Mouse (Mus musculus) embryonic facial prominence, embryonic 11.5 days (tissue): Measurements from ENCODE around the gene BC051142. TPM values are rescaled to one million over a fixed set of nuclear protein-coding genes. Genes with fewer than 3 reads are reported as not detected.
A peak's percentile ranks its signal among the peaks of the same experiment; 100 is the strongest.

Source experiments
- ATAC-seq: fragments of 200-750 bp; cut with Nextera tagmentation; replicated peaks from 2 replicates; pipeline ENCODE4 v1.8.0; 2017; ENCODE audit warnings: low read depth; ENCODE audit not compliant: insufficient number of reproducible peaks, low FRiP score, low TSS enrichment
- DNase-seq: peaks from one replicate; pipeline ENCODE4 v3.0.0-alpha.2; 2015; ENCODE audit warnings: low spot score
- H3K27ac ChIP-seq: fragments of 300-500 bp; sonication (generic); replicated peaks from 2 replicates; pipeline ENCODE4 v1.5.1; 2014; ENCODE audit warnings: mild to moderate bottlenecking, low read depth, low read length, control low read depth
- H3K27me3 ChIP-seq: fragments of 300-500 bp; sonication (generic); 2 replicates; pipeline ENCODE4 v1.6.1; 2014; ENCODE audit warnings: mild to moderate bottlenecking, low read length, moderate library complexity, mixed read lengths; ENCODE audit not compliant: control insufficient read depth, insufficient read depth
- H3K36me3 ChIP-seq: fragments of 300-500 bp; sonication (generic); replicated peaks from 2 replicates; pipeline ENCODE4 v1.6.1; 2014; ENCODE audit warnings: low read depth, mild to moderate bottlenecking, low read length, moderate library complexity, mixed read lengths; ENCODE audit not compliant: control insufficient read depth, insufficient read depth
- H3K4me1 ChIP-seq: fragments of 300-500 bp; sonication (generic); 2 replicates; pipeline ENCODE4 v1.6.1; 2014; ENCODE audit warnings: low read length, mixed read lengths; ENCODE audit not compliant: control insufficient read depth, insufficient read depth
- H3K4me2 ChIP-seq: fragments of 300-500 bp; sonication (generic); 2 replicates; pipeline ENCODE4 v1.6.1; 2014; ENCODE audit warnings: low read depth, mild to moderate bottlenecking, control low read depth, low read length, moderate library complexity
- H3K4me3 ChIP-seq: fragments of 300-500 bp; sonication (generic); 2 replicates; pipeline ENCODE4 v1.5.1; 2014; ENCODE audit warnings: low read depth, low read length, control low read depth
- H3K9ac ChIP-seq: fragments of 300-500 bp; sonication (generic); replicated peaks from 2 replicates; pipeline ENCODE4 v1.6.1; 2014; ENCODE audit warnings: mild to moderate bottlenecking, control low read depth, low read length
- H3K9me3 ChIP-seq: fragments of 300-500 bp; sonication (generic); replicated peaks from 2 replicates; pipeline ENCODE4 v1.6.1; 2016; ENCODE audit warnings: mild to moderate bottlenecking, low read length, inconsistent platforms, mixed read lengths; ENCODE audit not compliant: control insufficient read depth
- WGBS: fragments of 180-500 bp; shearing (Covaris S2); extraction: QIAGEN DNeasy Blood & Tissue Kit; methylation state at CpG from one replicate; pipeline ENCODE4 v1.1.7; 2014; 5-methylcytosine and 5-hydroxymethylcytosine counted together
- polyA plus RNA-seq: library from polyadenylated mRNA; unstranded; fragments of >200 nt; fragmentation: Nextera tagmentation; extraction: Ambion mirVana; gene quantifications from 2 replicates; pipeline ENCODE4 v1.2.1, GENCODE M21; 2014

BC051142 gene
- polyA plus RNA-seq, 1 experiment from 2014 or later = 0.72 TPM

- Histone ChIP-seq H3K9me3 (no peaks in the 10 kb centered on the region), H3K36me3 (no peaks in the 10 kb centered on the region), H3K9ac (no peak overlapping the region), H3K4me3 (no peak overlapping the region), H3K27ac (no peak overlapping the region), H3K4me1 (no peaks in the 10 kb centered on the region), H3K27me3 (no peaks in the 10 kb centered on the region), H3K4me2 (no peak overlapping the region)
- WGBS = 67% methylated on average over 7 of the region's 7 CpGs
- ATAC-seq = no peak
- DNase-seq = no peak
Observed at GRCm38 (mm10) chr17:34420014-34420413, 21.4 kb downstream of the BC051142 start.

GRCm38 (mm10) chr17:34427597-34427996 is 29.0 kb downstream of the BC051142 start:
- H3K4me1 ChIP-seq = no peaks in the 10 kb centered on the region
- no peaks in the 10 kb centered on the region for H3K9me3 ChIP-seq
- H3K9ac ChIP-seq = no peak overlapping the region
- H3K27ac ChIP-seq = no peak overlapping the region
- H3K4me2 ChIP-seq = no peak overlapping the region
- H3K27me3 ChIP-seq = no peaks in the 10 kb centered on the region
- ATAC-seq = no peak
- DNase-seq = no peak
- no peaks in the 10 kb centered on the region for H3K36me3 ChIP-seq
- H3K4me3 ChIP-seq = no peak overlapping the region

GRCm38 (mm10) chr17:34437120-34437519 is 38.5 kb downstream of the BC051142 start:
- Histone ChIP-seq H3K9ac (no peak overlapping the region), H3K9me3 (no peaks in the 10 kb centered on the region), H3K36me3 (no peaks in the 10 kb centered on the region), H3K27ac (no peak overlapping the region), H3K4me1 (no peaks in the 10 kb centered on the region), H3K4me3 (no peak overlapping the region), H3K27me3 (no peaks in the 10 kb centered on the region), H3K4me2 (no peak overlapping the region)
- ATAC-seq = no peak
- WGBS = 71% methylated on average over 4 of the region's 4 CpGs
- DNase-seq = no peak

GRCm38 (mm10) chr17:34437606-34438005 is 39.0 kb downstream of the BC051142 start:
- Histone ChIP-seq H3K4me3 (no peak overlapping the region), H3K9ac (no peak overlapping the region), H3K27ac (no peak overlapping the region), H3K4me1 (no peaks in the 10 kb centered on the region), H3K9me3 (no peaks in the 10 kb centered on the region), H3K36me3 (no peaks in the 10 kb centered on the region), H3K27me3 (no peaks in the 10 kb centered on the region), H3K4me2 (no peak overlapping the region)
- ATAC-seq = no peak
- DNase-seq = no peak
- WGBS = 74% methylated on average over 7 of the region's 7 CpGs

GRCm38 (mm10) chr17:34438588-34438987 is 40.0 kb downstream of the BC051142 start:
- H3K36me3 ChIP-seq = no peaks in the 10 kb centered on the region
- no peaks in the 10 kb centered on the region for H3K9me3 ChIP-seq
- no peaks in the 10 kb centered on the region for H3K27me3 ChIP-seq
- no peak overlapping the region for H3K4me2 ChIP-seq
- H3K27ac ChIP-seq = no peak overlapping the region
- no peak overlapping the region for H3K4me3 ChIP-seq
- H3K9ac ChIP-seq = no peak overlapping the region
- DNase-seq (no peak), ATAC-seq (no peak)
- H3K4me1 ChIP-seq = no peaks in the 10 kb centered on the region
- 67% methylated on average over 1 of the region's 1 CpGs for WGBS

- ATAC-seq (no peak), DNase-seq (peak; percentile 54)
- Histone ChIP-seq H3K36me3 (no peaks in the 10 kb centered on the region), H3K9me3 (no peaks in the 10 kb centered on the region), H3K4me3 (no peak overlapping the region), H3K4me2 (no peak overlapping the region), H3K9ac (no peak overlapping the region), H3K27me3 (no peaks in the 10 kb centered on the region), H3K4me1 (no peaks in the 10 kb centered on the region), H3K27ac (no peak overlapping the region)
- 54% methylated on average over 3 of the region's 3 CpGs for WGBS
Observed at GRCm38 (mm10) chr17:34439795-34440194, 41.2 kb downstream of the BC051142 start.

- DNase-seq = no peak
- no peak for ATAC-seq
- Histone ChIP-seq H3K4me2 (no peak overlapping the region), H3K9ac (no peak overlapping the region), H3K27ac (no peak overlapping the region), H3K9me3 (no peaks in the 10 kb centered on the region), H3K27me3 (no peaks in the 10 kb centered on the region), H3K36me3 (no peaks in the 10 kb centered on the region), H3K4me1 (no peaks in the 10 kb centered on the region), H3K4me3 (no peak overlapping the region)
- 91% methylated on average over 7 of the region's 7 CpGs for WGBS
Observed at GRCm38 (mm10) chr17:34441990-34442389, 43.4 kb downstream of the BC051142 start.

GRCm38 (mm10) chr17:34448473-34449041 is 49.9 kb downstream of the BC051142 start:
- H3K9me3 ChIP-seq = no peaks in the 10 kb centered on the region
- DNase-seq (no peak), ATAC-seq (no peak)
- H3K27ac ChIP-seq = no peak overlapping the region
- H3K9ac ChIP-seq = no peak overlapping the region
- H3K4me2 ChIP-seq = no peak overlapping the region
- H3K4me3 ChIP-seq = no peak overlapping the region
- no peaks in the 10 kb centered on the region for H3K27me3 ChIP-seq
- no peaks in the 10 kb centered on the region for H3K4me1 ChIP-seq
- WGBS = 57% methylated on average over 6 of the region's 6 CpGs
- H3K36me3 ChIP-seq = no peaks in the 10 kb centered on the region
